Mouse (Mus musculus) erythroblast, embryonic 14.5 days (primary cell): Measurements from ENCODE around the gene Exoc4.

ENCODE experiments used
- GATA1 ChIP-seq: IDR thresholded peaks from 2 replicates; pipeline ENCODE4 v1.6.1; 2012; ENCODE audit warnings: low read length, inconsistent platforms, mixed read lengths
- TAL1 ChIP-seq: IDR thresholded peaks from 3 replicates; pipeline ENCODE4 v1.6.1; 2012; ENCODE audit warnings: low read length, inconsistent platforms, mixed read lengths

DNA sequence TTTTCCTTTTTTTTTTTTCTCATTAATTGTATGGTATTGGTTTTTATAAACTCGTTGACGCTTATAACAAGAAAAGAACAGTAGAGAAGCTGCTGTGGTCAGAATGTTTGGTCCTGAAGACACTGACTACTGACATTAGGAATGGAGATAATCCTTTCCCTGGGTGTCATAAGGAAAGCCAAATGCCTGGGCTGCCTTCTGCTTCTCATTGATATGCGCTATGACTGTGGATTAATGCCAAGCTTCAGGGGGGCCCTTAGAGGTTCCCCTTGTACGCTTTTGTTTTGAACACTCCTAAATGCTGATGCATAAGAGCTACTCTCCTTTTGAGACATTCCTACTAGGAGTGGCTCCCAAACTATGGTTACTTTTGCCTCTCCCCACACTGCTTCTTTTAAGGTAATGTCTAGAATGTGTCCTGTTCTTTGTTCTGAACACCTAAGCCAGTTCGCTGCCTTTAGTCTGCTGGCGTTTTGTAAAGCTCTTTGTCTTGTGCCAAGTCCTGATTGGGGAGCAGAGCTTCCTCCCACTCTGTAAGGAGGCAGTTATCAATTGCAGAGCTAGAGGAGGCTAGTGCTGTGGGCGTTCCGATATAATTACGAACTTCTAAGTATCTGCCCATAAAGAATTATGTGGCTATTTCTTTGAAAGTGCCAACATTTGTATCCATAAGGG is 621.7 kb downstream of the Exoc4 start:
- TF ChIP-seq GATA1 (no peak), TAL1 (no peak)
